Mouse (Mus musculus) forebrain, embryonic 15.5 days (tissue): ENCODE results near the gene Slc17a6. TPM values are rescaled to one million over a fixed set of nuclear protein-coding genes. Genes with fewer than 3 reads are reported as not detected.
A peak's percentile ranks its signal among the peaks of the same experiment; 100 is the strongest.

Experiments used
- ATAC-seq: fragments of 200-750 bp; cut with Nextera tagmentation; replicated peaks from 2 replicates; pipeline ENCODE4 v1.8.0; 2017; ENCODE audit warnings: mild to moderate bottlenecking, moderate TSS enrichment, moderate library complexity
- H3K27ac ChIP-seq: fragments of 300-500 bp; sonication (generic); replicated peaks from 2 replicates; pipeline ENCODE4 v1.5.1; 2015; ENCODE audit warnings: mild to moderate bottlenecking, inconsistent platforms
- H3K27me3 ChIP-seq: fragments of 300-500 bp; sonication (generic); 2 replicates; pipeline ENCODE4 v1.6.1; 2015; ENCODE audit warnings: inconsistent platforms
- H3K36me3 ChIP-seq: fragments of 300-500 bp; sonication (generic); 2 replicates; pipeline ENCODE4 v1.6.1; 2015; ENCODE audit warnings: mild to moderate bottlenecking, inconsistent platforms
- H3K4me1 ChIP-seq: fragments of 300-500 bp; sonication (generic); 2 replicates; pipeline ENCODE4 v1.6.1; 2015; ENCODE audit warnings: inconsistent platforms
- H3K4me2 ChIP-seq: fragments of 300-500 bp; sonication (generic); replicated peaks from 2 replicates; pipeline ENCODE4 v1.6.1; 2015; ENCODE audit warnings: mild to moderate bottlenecking, inconsistent platforms
- H3K4me3 ChIP-seq: fragments of 300-500 bp; sonication (generic); 2 replicates; pipeline ENCODE4 v1.5.1; 2015; ENCODE audit warnings: mild to moderate bottlenecking, inconsistent platforms
- H3K9ac ChIP-seq: fragments of 300-500 bp; sonication (generic); replicated peaks from 2 replicates; pipeline ENCODE4 v1.6.1; 2015; ENCODE audit warnings: mild to moderate bottlenecking, inconsistent platforms
- H3K9me3 ChIP-seq: fragments of 300-500 bp; sonication (generic); 2 replicates; pipeline ENCODE4 v1.6.1; 2016; ENCODE audit warnings: inconsistent platforms
- WGBS: fragments of 180-500 bp; shearing (Covaris S2); methylation state at CpG from one replicate; pipeline ENCODE4 v1.1.7; 2015; ENCODE audit warnings: mixed read lengths; 5-methylcytosine and 5-hydroxymethylcytosine counted together
- polyA plus RNA-seq: library from polyadenylated mRNA; unstranded; fragments of >200 nt; fragmentation: Nextera tagmentation; extraction: Ambion mirVana; gene quantifications from 2 replicates; pipeline ENCODE4 v1.2.1, GENCODE M21; 2015

The Slc17a6 gene
- polyA plus RNA-seq, result 44.8 and 46.1 TPM in 2 replicates

DNA sequence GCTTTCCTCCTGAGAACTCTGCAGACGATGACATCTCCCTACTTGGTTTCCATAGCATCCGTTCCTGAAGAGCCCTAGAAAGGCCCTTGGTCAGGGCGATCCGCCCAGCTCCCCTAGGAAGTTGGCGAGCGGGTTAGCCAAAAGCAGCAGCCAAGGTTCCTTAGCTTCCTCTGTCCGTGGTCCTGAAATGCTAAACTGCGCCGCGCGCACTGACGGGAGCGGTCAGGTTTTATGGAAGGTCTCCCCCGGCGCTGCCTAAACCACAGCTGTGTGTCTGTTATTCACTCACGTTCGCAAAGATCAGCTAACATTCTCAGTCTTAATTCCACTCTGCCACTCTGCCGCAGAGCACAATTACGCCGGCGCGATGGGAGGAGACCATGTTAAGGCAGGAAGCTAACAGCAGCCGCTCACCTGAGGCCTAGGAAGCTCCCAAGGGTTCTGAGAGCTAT is at the start of gene Slc17a6:
Slc17a6 (plus strand) TSS at position 313 of the 452 bp plus-strand sequence.
- WGBS, result 1% methylated on average over 23 of the region's 23 CpGs
- Histone ChIP-seq H3K9ac (peak within 1 kb of the TSS; percentile 51), H3K4me1 (peaks cover 16% of the 10 kb centered on the region), H3K4me3 (peak within 1 kb of the TSS; percentile 38), H3K36me3 (no peaks in the 10 kb centered on the region), H3K9me3 (no peaks in the 10 kb centered on the region), H3K27ac (peak within 1 kb of the TSS; percentile 91), H3K4me2 (peak within 1 kb of the TSS; percentile 56), H3K27me3 (peaks cover 17% of the 10 kb centered on the region)
- peak; percentile 49 for ATAC-seq

- H3K36me3 ChIP-seq, result no peaks in the 10 kb centered on the region
- no peak overlapping the region for H3K27ac ChIP-seq
- H3K4me2 ChIP-seq, result no peak overlapping the region
- no peak overlapping the region for H3K9ac ChIP-seq
- no peak overlapping the region for H3K4me3 ChIP-seq
- WGBS, result 65% methylated on average over 4 of the region's 4 CpGs
- no peaks in the 10 kb centered on the region for H3K4me1 ChIP-seq
- no peaks in the 10 kb centered on the region for H3K9me3 ChIP-seq
- H3K27me3 ChIP-seq, result no peaks in the 10 kb centered on the region
- no peak for ATAC-seq
These were observed 21.8 kb upstream of the Slc17a6 start for GRCm38 (mm10) chr7:51600021-51600420.

- Histone ChIP-seq H3K36me3 (no peaks in the 10 kb centered on the region), H3K27ac (no peak overlapping the region), H3K4me3 (no peak overlapping the region), H3K4me1 (no peaks in the 10 kb centered on the region), H3K9me3 (no peaks in the 10 kb centered on the region), H3K4me2 (no peak overlapping the region), H3K27me3 (no peaks in the 10 kb centered on the region), H3K9ac (no peak overlapping the region)
- ATAC-seq, result no peak; the same call in 1 of the 2 replicates
- 82% methylated on average over 12 of the region's 12 CpGs for WGBS
These were observed 18.1 kb upstream of the Slc17a6 start for GRCm38 (mm10) chr7:51603741-51604140.

- no peak overlapping the region for H3K4me3 ChIP-seq
- ATAC-seq, result no peak
These were observed 7.4 kb upstream of the Slc17a6 start for GRCm38 (mm10) chr7:51614404-51614803.

DNA sequence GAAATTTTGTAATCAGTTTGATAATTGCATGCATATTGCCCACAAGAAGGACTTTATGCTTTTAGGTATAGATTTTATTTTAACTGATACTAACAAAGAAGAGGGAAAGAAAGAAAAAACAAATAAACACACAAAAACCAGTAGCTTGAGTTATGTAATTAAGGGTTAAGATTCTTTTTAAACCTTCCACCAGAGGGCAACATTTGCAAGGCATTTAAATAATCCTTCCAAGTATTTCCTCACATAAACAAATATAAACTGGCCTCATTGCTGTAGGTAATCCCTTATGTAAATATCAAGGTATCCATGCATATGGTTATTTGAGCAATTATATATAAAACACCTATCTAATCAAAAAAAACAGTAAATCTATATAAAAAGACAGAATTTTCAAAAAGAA is 3.9 kb upstream of the Slc17a6 start:
- Histone ChIP-seq H3K4me1 (peaks cover 14% of the 10 kb centered on the region), H3K4me3 (no peak overlapping the region), H3K9ac (no peak overlapping the region), H3K9me3 (no peaks in the 10 kb centered on the region), H3K4me2 (no peak overlapping the region), H3K27ac (peak overlapping the region; percentile 40; the same call in 1 of the 2 replicates), H3K27me3 (peaks cover 7% of the 10 kb centered on the region), H3K36me3 (no peaks in the 10 kb centered on the region)
- ATAC-seq, result no peak

More at GRCm38 (mm10) chr7:51614404-51614803, 7.4 kb upstream of the Slc17a6 start:
- H3K36me3 ChIP-seq, result no peaks in the 10 kb centered on the region
- no peak overlapping the region for H3K9ac ChIP-seq
- no peaks in the 10 kb centered on the region for H3K9me3 ChIP-seq
- no peaks in the 10 kb centered on the region for H3K27me3 ChIP-seq
- WGBS, result 43% methylated on average over 5 of the region's 5 CpGs
- H3K27ac ChIP-seq, result no peak overlapping the region
- H3K4me1 ChIP-seq, result 0 out of 2 replicates have a peak, but pooled peaks cover 5% of the 10 kb centered on the region
- H3K4me2 ChIP-seq, result no peak overlapping the region

DNA sequence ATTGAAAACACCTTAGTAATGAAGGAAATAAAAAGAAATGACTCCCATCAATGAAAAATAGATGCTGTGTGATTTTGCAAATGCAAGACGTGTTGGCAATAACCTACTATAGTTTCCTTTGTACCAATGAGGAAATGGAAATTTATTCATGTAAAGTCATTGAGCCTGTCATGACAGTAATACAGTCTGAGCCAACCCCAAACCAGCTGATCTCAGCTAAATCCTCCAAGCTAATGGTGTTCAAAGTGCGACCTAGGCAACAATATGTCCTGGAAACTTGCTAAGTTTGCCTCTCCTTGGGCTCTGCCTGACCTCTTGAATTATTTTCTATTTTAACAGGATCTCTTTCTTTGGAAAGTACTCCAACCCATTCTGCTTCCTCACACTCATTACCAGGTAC is 3.4 kb upstream of the Slc17a6 start:
- WGBS, result 26% methylated on average over 2 of the region's 2 CpGs
- 0 out of 2 replicates have a peak overlapping the region, but pooled peaks have one; percentile 14 for H3K27ac ChIP-seq
- H3K4me1 ChIP-seq, result peaks cover 14% of the 10 kb centered on the region
- peak; percentile 23; the same call in 1 of the 2 replicates for ATAC-seq
- H3K9me3 ChIP-seq, result no peaks in the 10 kb centered on the region
- H3K9ac ChIP-seq, result no peak overlapping the region
- H3K27me3 ChIP-seq, result peaks cover 7% of the 10 kb centered on the region
- H3K4me2 ChIP-seq, result no peak overlapping the region
- H3K4me3 ChIP-seq, result no peak overlapping the region
- no peaks in the 10 kb centered on the region for H3K36me3 ChIP-seq

GRCm38 (mm10) chr7:51619977-51620376 is 1.8 kb upstream of the Slc17a6 start:
- Histone ChIP-seq H3K9ac (no peak overlapping the region), H3K4me3 (no peak overlapping the region)

DNA sequence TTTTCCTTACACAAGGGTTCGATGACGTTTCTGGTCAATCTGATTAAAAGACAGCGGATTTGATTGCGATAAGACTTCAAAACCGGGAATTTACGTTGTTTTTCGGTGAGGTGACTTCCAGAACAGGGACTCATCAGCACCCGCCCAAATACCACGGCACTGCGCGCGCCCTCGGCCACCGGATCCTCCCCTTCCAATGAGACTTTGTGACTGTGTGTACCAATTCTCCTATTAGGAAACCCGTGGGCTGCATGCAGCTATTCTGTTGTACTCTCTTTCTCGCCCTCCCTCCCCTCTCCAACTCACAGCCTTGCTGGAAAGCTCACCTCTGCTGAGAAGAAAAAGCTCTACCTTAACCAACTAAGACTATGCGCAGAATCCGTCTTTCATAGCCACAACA is 390 bp downstream of the Slc17a6 start:
- H3K27me3 ChIP-seq, result peaks cover 17% of the 10 kb centered on the region
- 2% methylated on average over 18 of the region's 18 CpGs for WGBS
- H3K9me3 ChIP-seq, result no peaks in the 10 kb centered on the region
- 0 out of 2 replicates have a peak, but pooled peaks have one; percentile 15 for ATAC-seq
- H3K4me1 ChIP-seq, result peaks cover 21% of the 10 kb centered on the region
- H3K27ac ChIP-seq, result peak overlapping the region; percentile 91
- H3K36me3 ChIP-seq, result no peaks in the 10 kb centered on the region
- H3K9ac ChIP-seq, result peak overlapping the region; percentile 51
- H3K4me3 ChIP-seq, result peak overlapping the region; percentile 38
- H3K4me2 ChIP-seq, result peak overlapping the region; percentile 56

More at GRCm38 (mm10) chr7:51619977-51620376, 1.8 kb upstream of the Slc17a6 start:
- 28% methylated on average over 1 of the region's 1 CpGs for WGBS
- peaks cover 17% of the 10 kb centered on the region for H3K27me3 ChIP-seq
- no peak overlapping the region for H3K27ac ChIP-seq
- no peaks in the 10 kb centered on the region for H3K9me3 ChIP-seq
- no peak for ATAC-seq
- H3K4me2 ChIP-seq, result no peak overlapping the region
- H3K36me3 ChIP-seq, result no peaks in the 10 kb centered on the region
- peaks cover 14% of the 10 kb centered on the region for H3K4me1 ChIP-seq

GRCm38 (mm10) chr7:51622666-51623065 is 860 bp downstream of the Slc17a6 start:
- H3K4me2 ChIP-seq, result peak overlapping the region; percentile 56

GRCm38 (mm10) chr7:51624336-51624897 is 2.6 kb downstream of the Slc17a6 start:
- peak overlapping the region; percentile 48 for H3K9ac ChIP-seq
- H3K36me3 ChIP-seq, result no peaks in the 10 kb centered on the region
- 1% methylated on average over 4 of the region's 4 CpGs for WGBS
- H3K4me1 ChIP-seq, result peaks cover 25% of the 10 kb centered on the region
- no peaks in the 10 kb centered on the region for H3K9me3 ChIP-seq
- ATAC-seq, result peak; percentile 49
- peak overlapping the region; percentile 94 for H3K27ac ChIP-seq
- peak overlapping the region; percentile 46 for H3K4me2 ChIP-seq
- H3K27me3 ChIP-seq, result peaks cover 22% of the 10 kb centered on the region
- peak overlapping the region; percentile 37 for H3K4me3 ChIP-seq

More at GRCm38 (mm10) chr7:51622666-51623065, 860 bp downstream of the Slc17a6 start:
- peaks cover 18% of the 10 kb centered on the region for H3K27me3 ChIP-seq
- H3K9ac ChIP-seq, result peak overlapping the region; percentile 51
- WGBS, result 3% methylated on average over 5 of the region's 5 CpGs
- peak overlapping the region; percentile 91 for H3K27ac ChIP-seq
- peak overlapping the region; percentile 38 for H3K4me3 ChIP-seq
- H3K9me3 ChIP-seq, result no peaks in the 10 kb centered on the region
- H3K36me3 ChIP-seq, result no peaks in the 10 kb centered on the region
- no peak for ATAC-seq
- peaks cover 25% of the 10 kb centered on the region for H3K4me1 ChIP-seq

- H3K27ac ChIP-seq, result peak overlapping the region; percentile 94
- H3K9ac ChIP-seq, result peak overlapping the region; percentile 48
- peak overlapping the region; percentile 37 for H3K4me3 ChIP-seq
- WGBS, result under 1% methylated on average over 23 of the region's 23 CpGs
- H3K4me1 ChIP-seq, result peaks cover 25% of the 10 kb centered on the region
- H3K27me3 ChIP-seq, result peaks cover 19% of the 10 kb centered on the region
- no peaks in the 10 kb centered on the region for H3K36me3 ChIP-seq
- ATAC-seq, result no peak
- H3K9me3 ChIP-seq, result no peaks in the 10 kb centered on the region
- peak overlapping the region; percentile 46 for H3K4me2 ChIP-seq
These were observed 3.4 kb downstream of the Slc17a6 start for GRCm38 (mm10) chr7:51625161-51625560.

GRCm38 (mm10) chr7:51625591-51626255 is 3.9 kb downstream of the Slc17a6 start:
- Histone ChIP-seq H3K27ac (peak overlapping the region; percentile 94), H3K4me1 (peaks cover 25% of the 10 kb centered on the region), H3K4me3 (peak overlapping the region; percentile 37), H3K36me3 (no peaks in the 10 kb centered on the region), H3K9me3 (no peaks in the 10 kb centered on the region), H3K9ac (peak overlapping the region; percentile 48), H3K4me2 (peak overlapping the region; percentile 46), H3K27me3 (peaks cover 19% of the 10 kb centered on the region)
- ATAC-seq, result no peak
- 7% methylated on average over 11 of the region's 11 CpGs for WGBS
